Mouse (Mus musculus) spleen, postnatal 36 days (tissue): Measurements from ENCODE around the gene Mylk2.
A peak's percentile ranks its signal among the peaks of the same experiment; 100 is the strongest.

Experiments
- DNase-seq, 2 experiments: peaks; one replicate each; pipeline ENCODE4 v3.0.0; 2022; ENCODE audit warnings: low spot score in 2 of 2, mixed read lengths in 1 of 2

Mylk2 gene

GRCm38 (mm10) chr2:152943568-152943967 is 32.4 kb downstream of the Mylk2 start:
- DNase-seq, result no peak

GRCm38 (mm10) chr2:152944013-152944412 is 32.9 kb downstream of the Mylk2 start:
- DNase-seq, result no peak

DNA sequence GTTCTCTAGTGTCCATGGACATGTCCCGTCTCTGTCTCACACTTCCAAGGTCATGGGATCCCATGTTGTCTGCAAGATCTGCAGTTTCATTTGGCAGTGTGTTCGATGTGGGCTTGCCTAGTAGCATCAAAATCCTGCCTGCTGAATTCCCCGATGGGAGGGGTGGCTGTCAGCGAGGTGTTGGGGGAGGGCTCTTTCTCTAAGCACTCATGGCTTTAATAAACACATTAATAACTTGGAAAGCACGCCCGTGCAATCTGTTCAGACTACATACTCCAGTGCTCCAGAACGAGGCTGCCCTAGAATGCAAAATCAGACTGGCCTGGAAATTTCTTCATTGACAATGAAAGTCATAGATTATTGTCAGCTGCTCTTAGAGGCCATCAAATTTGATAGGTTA is 35.9 kb downstream of the Mylk2 start:
- DNase-seq, result no peak

GRCm38 (mm10) chr2:152948438-152949020 is 37.4 kb downstream of the Mylk2 start:
- no peak for DNase-seq

DNA sequence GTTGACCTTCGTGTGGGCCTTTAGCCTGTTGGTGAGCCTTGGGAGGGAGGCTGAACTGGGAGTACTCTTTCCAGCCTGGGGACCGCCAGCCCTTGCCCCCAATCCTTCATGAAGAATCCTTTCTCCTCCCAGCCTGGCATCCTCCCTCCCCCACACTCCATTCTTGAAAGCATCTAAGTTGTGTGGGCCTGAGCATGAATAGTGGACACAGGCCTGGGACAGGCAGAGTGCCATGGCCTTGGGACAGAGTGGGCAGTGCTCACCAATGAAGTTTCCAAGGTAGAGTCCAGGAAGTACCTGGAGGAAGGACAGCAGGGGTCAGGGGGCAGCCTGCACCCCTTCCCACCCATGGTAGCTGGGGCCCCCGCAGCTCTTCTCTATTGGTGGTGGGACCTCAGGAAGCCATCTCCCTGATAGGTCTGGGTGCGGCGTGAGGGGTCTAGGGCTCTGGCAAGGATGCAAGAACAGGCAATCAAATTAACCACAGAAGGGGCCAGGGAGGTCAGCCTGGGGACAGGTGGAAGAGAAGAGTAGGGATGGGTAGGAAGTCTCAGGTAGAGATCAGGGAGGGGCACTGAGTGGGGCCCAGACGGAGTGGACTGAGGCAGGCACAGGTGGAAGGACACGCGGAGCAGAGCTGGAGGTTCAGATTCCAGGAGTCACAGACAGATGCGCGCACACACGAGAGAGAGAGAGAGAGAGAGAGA is 39.4 kb downstream of the Mylk2 start:
- no peak for DNase-seq

DNA sequence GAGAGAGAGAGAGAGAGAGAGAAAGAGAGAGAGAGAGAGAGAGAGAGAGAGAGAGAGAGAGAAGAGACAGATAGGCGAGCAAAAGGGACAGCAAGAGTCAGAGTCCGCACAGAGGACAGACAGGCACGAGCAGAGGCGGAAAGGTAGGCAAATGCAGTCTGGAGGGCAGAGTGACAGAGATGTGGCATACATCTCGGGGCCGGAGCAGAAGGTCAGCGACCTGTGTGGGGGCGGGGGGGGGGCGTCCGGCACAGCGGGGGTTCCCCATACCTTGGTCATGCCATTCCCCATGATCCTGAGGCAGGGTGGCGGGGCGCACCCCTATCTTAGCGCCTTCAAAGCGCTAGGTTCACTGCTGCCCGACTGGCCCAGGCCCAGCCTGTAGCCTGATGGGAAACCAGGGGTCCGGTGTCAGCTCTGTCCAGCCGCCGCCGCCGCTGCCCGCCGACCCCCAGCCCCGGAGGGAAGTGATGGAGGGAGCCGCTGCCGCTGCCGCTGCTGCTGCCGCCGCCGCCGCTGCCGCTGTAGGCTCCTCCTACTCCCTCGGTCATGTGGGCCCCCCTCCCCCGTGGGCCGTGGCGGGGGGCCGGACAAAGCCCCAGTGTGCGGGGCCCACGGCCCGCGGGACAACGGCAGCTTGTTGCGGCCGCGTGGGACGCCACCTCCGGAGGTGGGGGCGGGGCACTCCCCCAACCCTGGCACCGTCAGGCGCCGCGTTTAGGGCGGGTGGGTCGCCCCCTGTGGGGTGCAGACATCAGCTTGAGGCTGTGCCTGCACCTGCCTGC is 40.1 kb downstream of the Mylk2 start, which contains the start of gene Dusp15:
Gene Dusp15 (minus strand): TSS at position 634 of the 785 bp plus-strand sequence.
- DNase-seq, result no peak

- DNase-seq, result no peak
These were observed 40.9 kb downstream of the Mylk2 start for GRCm38 (mm10) chr2:152951850-152952720.

GRCm38 (mm10) chr2:152958116-152958515 is 47.0 kb downstream of the Mylk2 start:
- DNase-seq, result no peak

DNA sequence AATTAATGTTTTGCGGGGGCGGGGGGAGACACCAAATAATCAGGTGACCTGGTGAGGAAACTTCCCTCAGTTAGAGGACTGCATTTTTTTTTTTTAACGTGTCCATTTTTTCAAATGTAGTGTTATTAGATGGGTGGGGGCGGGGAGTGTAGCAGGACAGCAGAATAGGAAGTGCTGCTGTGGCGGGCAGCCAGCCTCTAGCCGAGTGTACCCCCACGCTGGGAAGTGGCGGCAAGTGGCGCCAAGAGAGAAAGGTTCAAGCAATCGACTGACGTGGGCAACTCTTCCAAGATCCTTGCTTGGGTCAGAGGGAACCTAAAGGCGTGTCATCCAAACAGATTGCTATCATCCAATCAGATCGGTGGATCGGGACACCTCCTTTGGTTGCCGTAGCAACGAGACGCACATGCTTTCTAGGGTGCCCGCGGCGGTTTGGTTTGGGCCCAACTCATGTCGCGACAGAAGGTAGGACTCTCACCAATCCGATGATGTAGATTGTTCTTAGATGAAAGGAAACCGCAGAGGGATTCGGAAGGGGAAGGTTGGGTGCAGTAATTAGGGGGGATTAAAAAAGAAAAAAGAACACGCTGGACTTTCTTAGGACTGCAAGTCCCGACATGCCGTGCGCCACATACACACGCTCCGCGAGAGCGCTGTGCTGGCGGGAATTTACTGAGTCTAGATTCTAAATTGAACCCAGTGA is 51.1 kb downstream of the Mylk2 start, which contains the start of gene Ttll9:
Gene Ttll9 (plus strand): TSS at position 395 of the 703 bp plus-strand sequence.
- peak; percentile 23 to 47 for DNase-seq

GRCm38 (mm10) chr2:152965555-152965954 is 54.4 kb downstream of the Mylk2 start:
- DNase-seq, result no peak
